Mouse (Mus musculus) forebrain, embryonic 11.5 days (tissue): ENCODE measurements around the gene Gimap4. TPM values are rescaled to one million over a fixed set of nuclear protein-coding genes. Genes with fewer than 3 reads are reported as not detected.

ENCODE experiments used
- ATAC-seq: fragments of 200-750 bp; cut with Nextera tagmentation; replicated peaks from 2 replicates; pipeline ENCODE4 v1.8.0; 2017; ENCODE audit warnings: moderate TSS enrichment; ENCODE audit not compliant: low FRiP score
- DNase-seq: peaks from one replicate; pipeline ENCODE4 v3.0.0-alpha.2; 2017; ENCODE audit warnings: low spot score
- H3K27ac ChIP-seq: fragments of 300-500 bp; sonication (generic); 2 replicates; pipeline ENCODE4 v1.5.1; 2014; ENCODE audit warnings: low read depth, low read length
- H3K27me3 ChIP-seq: fragments of 300-500 bp; sonication (generic); 2 replicates; pipeline ENCODE4 v1.6.1; 2014; ENCODE audit warnings: mild to moderate bottlenecking, low read length, mixed read lengths; ENCODE audit not compliant: control insufficient read depth, insufficient read depth
- H3K36me3 ChIP-seq: fragments of 300-500 bp; sonication (generic); 2 replicates; pipeline ENCODE4 v1.6.1; 2014; ENCODE audit warnings: mild to moderate bottlenecking, low read length, moderate library complexity, mixed read lengths; ENCODE audit not compliant: control insufficient read depth, insufficient read depth
- H3K4me1 ChIP-seq: fragments of 300-500 bp; sonication (generic); replicated peaks from 2 replicates; pipeline ENCODE4 v1.6.1; 2014; ENCODE audit warnings: low read length, mixed read lengths; ENCODE audit not compliant: control insufficient read depth, insufficient read depth
- H3K4me2 ChIP-seq: fragments of 300-500 bp; sonication (generic); 2 replicates; pipeline ENCODE4 v1.6.1; 2014; ENCODE audit warnings: low read depth, mild to moderate bottlenecking, low read length, moderate library complexity, mixed read lengths; ENCODE audit not compliant: severe bottlenecking
- H3K4me3 ChIP-seq: fragments of 300-500 bp; sonication (generic); 2 replicates; pipeline ENCODE4 v1.5.1; 2014; ENCODE audit warnings: low read depth, low read length
- H3K9ac ChIP-seq: fragments of 300-500 bp; sonication (generic); 2 replicates; pipeline ENCODE4 v1.6.1; 2014; ENCODE audit warnings: low read length
- H3K9me3 ChIP-seq: fragments of 300-500 bp; sonication (generic); 2 replicates; pipeline ENCODE4 v1.6.1; 2016; ENCODE audit warnings: low read length, mixed read lengths; ENCODE audit not compliant: control insufficient read depth
- WGBS: fragments of 180-500 bp; shearing (Covaris S2); extraction: QIAGEN DNeasy Blood & Tissue Kit; methylation state at CpG from one replicate; pipeline ENCODE4 v1.1.7; 2014; 5-methylcytosine and 5-hydroxymethylcytosine counted together
- polyA plus RNA-seq: library from polyadenylated mRNA; unstranded; fragments of >200 nt; fragmentation: Nextera tagmentation; extraction: Ambion mirVana; gene quantifications from 2 replicates; pipeline ENCODE4 v1.2.1, GENCODE M21; 2014

Gimap4 gene
- polyA plus RNA-seq, 1 experiment from 2014 or later = 4.5 TPM

GRCm38 (mm10) chr6:48646309-48646690 lies 38.0 kb upstream of the Gimap4 start:
- Histone ChIP-seq H3K27me3 (no peaks in the 10 kb centered on the region), H3K27ac (no peak overlapping the region), H3K9me3 (no peaks in the 10 kb centered on the region), H3K4me2 (no peak overlapping the region), H3K36me3 (no peaks in the 10 kb centered on the region), H3K4me3 (no peak overlapping the region), H3K4me1 (no peaks in the 10 kb centered on the region), H3K9ac (no peak overlapping the region)
- DNase-seq (no peak), ATAC-seq (no peak)
- WGBS = 82% methylated on average over 4 of the region's 4 CpGs

GRCm38 (mm10) chr6:48646995-48647394 lies 37.4 kb upstream of the Gimap4 start, which contains the start of gene Gimap8:
Gene Gimap8, plus strand, starts transcription at chr6:48647234.
- H3K27ac ChIP-seq = no peak within 1 kb of the TSS
- no peak within 1 kb of the TSS for H3K4me2 ChIP-seq
- H3K9me3 ChIP-seq = no peaks in the 10 kb centered on the region
- H3K9ac ChIP-seq = no peak within 1 kb of the TSS
- DNase-seq (no peak), ATAC-seq (no peak)
- no peak within 1 kb of the TSS for H3K4me3 ChIP-seq
- H3K36me3 ChIP-seq = no peaks in the 10 kb centered on the region
- 53% methylated on average over 3 of the region's 3 CpGs for WGBS
- H3K27me3 ChIP-seq = no peaks in the 10 kb centered on the region
- no peaks in the 10 kb centered on the region for H3K4me1 ChIP-seq

GRCm38 (mm10) chr6:48647611-48648010 lies 36.7 kb upstream of the Gimap4 start:
- H3K27me3 ChIP-seq = no peaks in the 10 kb centered on the region
- H3K9me3 ChIP-seq = no peaks in the 10 kb centered on the region
- H3K4me3 ChIP-seq = no peak overlapping the region
- H3K36me3 ChIP-seq = no peaks in the 10 kb centered on the region
- no peak overlapping the region for H3K9ac ChIP-seq
- ATAC-seq = no peak
- no peak for DNase-seq
- WGBS = 94% methylated on average over 2 of the region's 2 CpGs
- H3K4me2 ChIP-seq = no peak overlapping the region
- no peaks in the 10 kb centered on the region for H3K4me1 ChIP-seq
- H3K27ac ChIP-seq = no peak overlapping the region

GRCm38 (mm10) chr6:48648779-48649178 lies 35.6 kb upstream of the Gimap4 start:
- 84% methylated on average over 4 of the region's 4 CpGs for WGBS
- no peak overlapping the region for H3K27ac ChIP-seq

GRCm38 (mm10) chr6:48650041-48650440 lies 34.3 kb upstream of the Gimap4 start:
- no peaks in the 10 kb centered on the region for H3K4me1 ChIP-seq
- no peak for ATAC-seq
- 92% methylated on average over 9 of the region's 9 CpGs for WGBS

More at GRCm38 (mm10) chr6:48648779-48649178, 35.6 kb upstream of the Gimap4 start:
- Histone ChIP-seq H3K4me3 (no peak overlapping the region), H3K4me1 (no peaks in the 10 kb centered on the region), H3K27me3 (no peaks in the 10 kb centered on the region), H3K4me2 (no peak overlapping the region), H3K9me3 (no peaks in the 10 kb centered on the region), H3K9ac (no peak overlapping the region), H3K36me3 (no peaks in the 10 kb centered on the region)
- DNase-seq = no peak
- no peak for ATAC-seq

GRCm38 (mm10) chr6:48658721-48659120 lies 25.6 kb upstream of the Gimap4 start:
- Histone ChIP-seq H3K27ac (no peak overlapping the region), H3K9me3 (no peaks in the 10 kb centered on the region), H3K4me3 (no peak overlapping the region), H3K9ac (no peak overlapping the region), H3K36me3 (no peaks in the 10 kb centered on the region), H3K4me1 (no peaks in the 10 kb centered on the region), H3K27me3 (no peaks in the 10 kb centered on the region), H3K4me2 (no peak overlapping the region)
- ATAC-seq = no peak
- WGBS = 80% methylated on average over 5 of the region's 5 CpGs
- DNase-seq = no peak

More at GRCm38 (mm10) chr6:48650041-48650440, 34.3 kb upstream of the Gimap4 start:
- Histone ChIP-seq H3K9ac (no peak overlapping the region), H3K27ac (no peak overlapping the region), H3K4me3 (no peak overlapping the region), H3K27me3 (no peaks in the 10 kb centered on the region), H3K36me3 (no peaks in the 10 kb centered on the region), H3K9me3 (no peaks in the 10 kb centered on the region), H3K4me2 (no peak overlapping the region)
- DNase-seq = no peak

- no peak for ATAC-seq
- H3K9me3 ChIP-seq = no peaks in the 10 kb centered on the region
- H3K4me1 ChIP-seq = no peaks in the 10 kb centered on the region
- no peak overlapping the region for H3K9ac ChIP-seq
- H3K27ac ChIP-seq = no peak overlapping the region
- H3K27me3 ChIP-seq = no peaks in the 10 kb centered on the region
- no peak overlapping the region for H3K4me3 ChIP-seq
- H3K4me2 ChIP-seq = no peak overlapping the region
- DNase-seq = no peak
- no peaks in the 10 kb centered on the region for H3K36me3 ChIP-seq
- WGBS = 82% methylated on average over 4 of the region's 4 CpGs
Observed at GRCm38 (mm10) chr6:48664750-48665149, 19.6 kb upstream of the Gimap4 start.

GRCm38 (mm10) chr6:48665471-48665870 lies 18.9 kb upstream of the Gimap4 start:
- no peaks in the 10 kb centered on the region for H3K9me3 ChIP-seq
- H3K27ac ChIP-seq = no peak overlapping the region
- no peaks in the 10 kb centered on the region for H3K36me3 ChIP-seq
- DNase-seq (no peak), ATAC-seq (no peak)
- H3K9ac ChIP-seq = no peak overlapping the region
- H3K4me1 ChIP-seq = no peaks in the 10 kb centered on the region
- no peak overlapping the region for H3K4me3 ChIP-seq
- no peaks in the 10 kb centered on the region for H3K27me3 ChIP-seq
- H3K4me2 ChIP-seq = no peak overlapping the region
- 87% methylated on average over 9 of the region's 9 CpGs for WGBS

- Histone ChIP-seq H3K4me1 (no peaks in the 10 kb centered on the region), H3K27me3 (no peaks in the 10 kb centered on the region), H3K27ac (no peak overlapping the region), H3K4me2 (no peak overlapping the region), H3K9me3 (no peaks in the 10 kb centered on the region), H3K4me3 (no peak overlapping the region), H3K36me3 (no peaks in the 10 kb centered on the region), H3K9ac (no peak overlapping the region)
- 75% methylated on average over 7 of the region's 7 CpGs for WGBS
- DNase-seq (no peak), ATAC-seq (no peak)
Observed at GRCm38 (mm10) chr6:48666159-48666586, 18.2 kb upstream of the Gimap4 start.
